Comparison of ENCODE assay signal across 8 mouse cellular contexts in genomic region chr6:88925640-88926205, GRCm38 (mm10). TPM values are rescaled to one million over a fixed set of nuclear protein-coding genes. Genes with fewer than 3 reads are reported as not detected.
A peak's percentile ranks its signal among the peaks of the same experiment; 100 is the strongest.
DNase-seq lines count a peak whose midpoint lies in the region; ATAC-seq and TF ChIP-seq lines count a peak whose summit lies in the region.
"Had no signal": no experiment of that assay in that cellular context is flagged by ENCODE, and none has a peak within 500 bp of the region (broad histone marks: within the 10 kb centered on the region; RNA-seq: fewer than 3 reads in every experiment).

No protein-coding gene starts in this region.

- no peak overlapping the region for H3K4me2 ChIP-seq in CH12.LX (ENCODE audit: insufficient read depth, low read depth, poor library complexity, severe bottlenecking)
- peak overlapping the region; percentile 4; the same call in 1 of the 2 replicates for H3K4me2 ChIP-seq in hindbrain, embryonic 12.5 days (replicated peaks)

- TF ChIP-seq POLR2A in CH12.LX (IDR thresholded peaks at IDR 0.05; ENCODE audit: low read depth, low read length), result no peak

- H3K4me1 ChIP-seq in CH12.LX (ENCODE audit: control insufficient read depth in 1 of 2, insufficient read depth in 2 of 2), result peaks cover 4 to 58% of the 10 kb centered on the region in 2 experiments
- H3K4me1 ChIP-seq in hindbrain, embryonic 12.5 days, result peaks cover 69% of the 10 kb centered on the region

- 3% methylated on average over 4 of the region's 4 CpGs for WGBS in hindbrain, embryonic 12.5 days

- H3K4me3 ChIP-seq in CH12.LX (replicated peaks in 1 of 3; ENCODE audit: low read depth in 2 of 3, low read length in 2 of 3, poor library complexity in 1 of 3), result no peak overlapping the region
- H3K4me3 ChIP-seq in hindbrain, embryonic 12.5 days, result no peak overlapping the region

- TF ChIP-seq CTCF in CH12.LX (conservative IDR thresholded peaks at IDR 0.05 in 1 of 2, IDR thresholded peaks at IDR 0.05 in 1 of 2; ENCODE audit: low read depth in 2 of 2, low read length in 2 of 2), result no peak

- dilution Hi-C loops in CH12.LX (cut with MboI; ENCODE audit: extremely low pct_ligation_motif_present, extremely low pct_unique_long_range_greater_than_20kb, low sequenced_read_pairs), result no loop called here

- H3K79me2 ChIP-seq in CH12.LX (replicated peaks; ENCODE audit: control insufficient read depth, extremely low read depth, insufficient read depth, poor library complexity, severe bottlenecking), result no peaks in the 10 kb centered on the region

- H3K9ac ChIP-seq in CH12.LX (ENCODE audit: insufficient read depth, low read depth), result no peak overlapping the region
- H3K9ac ChIP-seq in hindbrain, embryonic 12.5 days, result no peak overlapping the region

- in situ Hi-C loops in CH12.LX (cut with MboI; ENCODE audit: low pct_ligation_motif_present, low pct_unique_long_range_greater_than_20kb, low sequenced_read_pairs), result no loop called here

- peak; percentile 76 for ATAC-seq in hindbrain, embryonic 12.5 days (ENCODE audit: low FRiP score)
- ATAC-seq: inflammation-experienced regulatory T-cells, adult 6 months had no signal

- no peak for DNase-seq in CH12.LX (ENCODE audit: extremely low read depth)
- DNase-seq in R1 (ENCODE audit: low read depth, low spot score), result peak; percentile 51
- peak; percentile 27 for DNase-seq in naive thymus-derived CD4-positive, alpha-beta T cell, adult 2 months (ENCODE audit: low read depth)
- no peak for DNase-seq in layer of hippocampus, adult 9-10 months (ENCODE audit: low spot score)
- no peak for DNase-seq in right cerebral cortex, postnatal 10 days (ENCODE audit: low spot score in 2 of 2)
- DNase-seq in ovary, postnatal 10 days (ENCODE audit: low spot score), result no peak

- H3K27ac ChIP-seq in CH12.LX (ENCODE audit: insufficient read depth, low read depth), result no peak overlapping the region
- peak overlapping the region; percentile 88 for H3K27ac ChIP-seq in hindbrain, embryonic 12.5 days

- TF ChIP-seq RAD21 in CH12.LX (IDR thresholded peaks at IDR 0.05; ENCODE audit: low read depth, low read length), result no peak

- H3K36me3 ChIP-seq in CH12.LX (replicated peaks in 1 of 2; ENCODE audit: control insufficient read depth in 1 of 2, insufficient read depth in 1 of 2, low read length in 1 of 2), result no peaks in the 10 kb centered on the region
- no peaks in the 10 kb centered on the region for H3K36me3 ChIP-seq in hindbrain, embryonic 12.5 days

- no peaks in the 10 kb centered on the region for H3K27me3 ChIP-seq in CH12.LX (replicated peaks)
- H3K27me3 ChIP-seq in hindbrain, embryonic 12.5 days, result no peaks in the 10 kb centered on the region

- H3K9me3 ChIP-seq in CH12.LX (replicated peaks; ENCODE audit: low read length), result no peaks in the 10 kb centered on the region
- no peaks in the 10 kb centered on the region for H3K9me3 ChIP-seq in hindbrain, embryonic 12.5 days (replicated peaks)

- no peak for TF ChIP-seq EP300 in CH12.LX (IDR thresholded peaks at IDR 0.05; ENCODE audit: low read length)

TF ChIP-seq in CH12.LX, 34 proteins besides CTCF, POLR2A, EP300 and RAD21:
- peak; percentile 69 for TF ChIP-seq NRF1 (IDR thresholded peaks at IDR 0.05; ENCODE audit: low read depth, low read length)
- no peak for TF ChIP-seq MXI1 (IDR thresholded peaks at IDR 0.05; ENCODE audit: low read depth, low read length)

RNA-seq across cellular contexts. Expression of gene Tpra1, which starts 23.7 kb away (rescaled TPM):
- total RNA-seq in CH12.LX (2012; rRNA removed) (13.3 and 16.0 TPM in 2 replicates), CH12.LX (2014; rRNA removed) (9.3 and 12.2 TPM in 2 replicates)
- polyA plus RNA-seq in CH12.LX (2012; ENCODE audit: insufficient read length, low read depth), result 13.5 and 15.6 TPM in 2 replicates
- 67.3 and 76.0 TPM in 2 replicates for polyA plus RNA-seq in hindbrain, embryonic 12.5 days (2016; fragmentation: Nextera tagmentation; extraction: Ambion mirVana)

RNA-seq across cellular contexts. Expression of gene Mcm2, which starts 27.1 kb away (rescaled TPM):
- 130 and 153 TPM in 2 replicates for total RNA-seq in CH12.LX (2012; rRNA removed)
- total RNA-seq in CH12.LX (2014; rRNA removed), result 146 and 148 TPM in 2 replicates
- 148 and 207 TPM in 2 replicates for polyA plus RNA-seq in CH12.LX (2012; ENCODE audit: insufficient read length, low read depth)
- 119 and 130 TPM in 2 replicates for polyA plus RNA-seq in hindbrain, embryonic 12.5 days (2016; fragmentation: Nextera tagmentation; extraction: Ambion mirVana)

RNA-seq across cellular contexts. Expression of gene Podxl2, which starts 50.9 kb away (rescaled TPM):
- total RNA-seq in CH12.LX (2012; rRNA removed), result 0.34 and 0.81 TPM in 2 replicates
- 0.57 and 0.93 TPM in 2 replicates for total RNA-seq in CH12.LX (2014; rRNA removed)
- polyA plus RNA-seq in CH12.LX (2012; ENCODE audit: insufficient read length, low read depth), result 0.79 TPM in 1 of 2 replicates, not detected in the other
- polyA plus RNA-seq in hindbrain, embryonic 12.5 days (2016; fragmentation: Nextera tagmentation; extraction: Ambion mirVana), result 386 and 391 TPM in 2 replicates
- polyA plus RNA-seq: inflammation-experienced regulatory T-cells, adult 6 months had no signal

Comparison
In these comparisons a context has a peak if more than half of its experiments do, and no peak if none do; other contexts are left out.
1. DNase-seq: peak in R1 (single experiment) and naive thymus-derived CD4-positive, alpha-beta T cell, adult 2 months (single experiment); none in CH12.LX (single experiment), layer of hippocampus, adult 9-10 months (single experiment), right cerebral cortex, postnatal 10 days (0 of 2) and ovary, postnatal 10 days (single experiment).
2. RNA of gene Podxl2, which starts 50.9 kb away (polyA plus RNA-seq): 386 to 391 TPM in hindbrain, embryonic 12.5 days; 0.79 TPM in CH12.LX; every median in the first group is over 100 times any median in the second.